Mouse (Mus musculus) neutrophil, adult 5-6 weeks (primary cell): ENCODE results near the gene Nuak2. TPM values are rescaled to one million over a fixed set of nuclear protein-coding genes. Genes with fewer than 3 reads are reported as not detected.
"Not testable (repeated sequence)": the region's sequence is repeated elsewhere in the genome, so short reads cannot be mapped to it uniquely, and the experiment has no call there.

ENCODE experiments used
- ATAC-seq: fragments of 151-379, 151-347 bp; 2 replicates; pipeline ENCODE4 v1.8.0; 2017; ENCODE audit warnings: mild to moderate bottlenecking, moderate TSS enrichment; ENCODE audit not compliant: insufficient number of reproducible peaks, poor library complexity, low FRiP score, severe bottlenecking; ENCODE audit errors: extremely low read depth
- total RNA-seq: library from RNA; stranded (forward); fragments of 200-1000 nt; gene quantifications from 2 replicates; pipeline ENCODE4 v1.2.3, GENCODE M21; 2017

Gene Nuak2
- total RNA-seq, 1 experiment from 2014 or later = 67.2 TPM

DNA sequence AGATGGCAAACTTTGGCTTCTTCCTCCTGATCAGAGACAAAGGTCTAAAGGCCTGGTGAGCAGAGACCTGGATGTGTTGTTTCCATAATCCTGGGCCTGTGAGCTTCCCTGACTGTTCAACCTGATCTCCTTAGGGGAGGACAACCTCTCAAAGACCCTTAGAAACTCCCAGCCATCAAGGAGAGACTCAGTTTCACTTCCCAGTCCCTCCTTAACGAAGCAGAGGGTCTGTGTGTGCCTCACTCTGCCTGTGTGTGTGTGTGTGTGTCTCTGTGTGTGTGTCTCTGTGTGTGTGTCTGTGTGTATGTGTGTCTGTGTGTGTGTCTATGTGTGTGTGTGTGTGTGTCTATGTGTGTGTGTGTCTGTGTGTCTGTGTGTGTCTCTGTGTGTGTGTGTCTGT is 27.7 kb downstream of the Nuak2 start:
- ATAC-seq = no peak

GRCm38 (mm10) chr1:132345514-132345913 is 29.6 kb downstream of the Nuak2 start:
- ATAC-seq = no peak

DNA sequence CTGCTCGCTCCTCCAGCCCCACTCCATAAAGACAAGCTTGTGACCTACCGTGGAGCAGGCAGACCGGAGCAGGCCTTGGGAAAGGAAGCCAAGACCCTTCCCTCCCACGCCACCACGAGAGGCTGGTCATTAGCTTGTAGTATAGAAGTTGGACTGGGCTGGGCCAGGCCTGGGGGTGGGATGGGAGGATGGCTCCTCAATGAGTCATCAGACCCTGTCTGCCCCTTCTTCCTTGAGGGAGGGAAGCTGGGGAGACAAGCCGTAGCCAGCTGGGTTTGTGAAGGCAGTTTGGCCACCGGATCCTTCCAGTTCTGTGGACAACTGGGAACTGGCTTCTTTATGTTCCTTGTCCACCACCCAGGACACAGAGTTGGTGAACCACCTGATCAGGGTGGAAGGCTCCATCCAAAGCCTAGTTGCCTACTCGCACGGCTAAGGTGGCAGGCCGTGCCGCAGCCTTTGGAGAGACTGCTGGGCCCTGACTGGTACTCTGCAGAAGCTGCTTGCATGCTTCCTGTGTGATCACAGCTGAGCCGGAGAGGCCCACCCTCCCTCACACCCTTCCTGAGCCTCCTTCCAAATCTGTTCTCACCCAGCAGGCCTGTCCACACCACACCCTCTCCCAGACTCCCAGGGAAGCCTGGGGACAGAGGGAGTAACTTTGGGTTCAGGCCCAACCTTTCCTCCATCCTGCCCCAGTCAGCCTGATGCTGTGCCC is 30.4 kb downstream of the Nuak2 start:
- ATAC-seq = no peak

GRCm38 (mm10) chr1:132346951-132347350 is 31.0 kb downstream of the Nuak2 start:
- no peak for ATAC-seq

DNA sequence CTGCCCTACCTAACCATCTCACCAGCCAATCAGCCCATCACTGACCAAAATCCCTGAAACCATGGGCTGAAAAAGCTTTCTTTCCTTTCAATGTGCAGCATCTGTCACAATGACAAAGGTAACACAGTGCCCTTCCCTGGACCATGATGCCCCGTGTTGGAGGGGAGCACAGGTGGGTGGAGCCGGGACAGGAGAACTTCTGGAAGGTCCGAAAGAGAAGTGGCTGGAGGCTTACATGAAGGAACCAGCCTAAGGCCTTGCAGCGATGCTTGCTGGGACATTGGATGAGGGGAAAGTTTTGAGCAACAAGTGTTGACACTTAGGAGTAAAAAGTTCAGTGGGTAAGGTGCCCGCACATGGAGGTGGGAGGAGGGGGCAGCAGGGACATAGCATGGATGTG is 32.5 kb downstream of the Nuak2 start:
- no peak for ATAC-seq

GRCm38 (mm10) chr1:132349049-132349448 is 33.1 kb downstream of the Nuak2 start:
- ATAC-seq = not testable (repeated sequence)

GRCm38 (mm10) chr1:132349601-132350000 is 33.7 kb downstream of the Nuak2 start:
- not testable (repeated sequence) for ATAC-seq

DNA sequence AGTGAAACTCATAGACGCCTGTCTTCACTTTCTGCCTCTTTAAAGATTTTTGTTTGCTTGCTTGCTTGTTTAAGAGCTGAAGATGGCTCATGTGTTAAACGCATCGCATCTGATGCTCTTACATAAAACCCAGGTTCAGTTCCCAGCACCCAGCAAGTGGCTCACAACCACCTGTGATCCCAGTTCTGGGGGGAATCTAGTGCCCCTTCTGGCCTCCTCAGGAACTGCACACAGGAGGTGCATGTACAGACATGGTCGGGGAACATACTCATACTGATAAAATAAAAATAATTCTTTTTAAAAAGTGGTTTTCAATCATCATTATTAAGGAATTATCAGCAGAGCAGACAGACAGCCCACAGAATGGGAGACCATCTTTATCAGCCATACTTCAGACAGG is 35.1 kb downstream of the Nuak2 start:
- no peak for ATAC-seq

DNA sequence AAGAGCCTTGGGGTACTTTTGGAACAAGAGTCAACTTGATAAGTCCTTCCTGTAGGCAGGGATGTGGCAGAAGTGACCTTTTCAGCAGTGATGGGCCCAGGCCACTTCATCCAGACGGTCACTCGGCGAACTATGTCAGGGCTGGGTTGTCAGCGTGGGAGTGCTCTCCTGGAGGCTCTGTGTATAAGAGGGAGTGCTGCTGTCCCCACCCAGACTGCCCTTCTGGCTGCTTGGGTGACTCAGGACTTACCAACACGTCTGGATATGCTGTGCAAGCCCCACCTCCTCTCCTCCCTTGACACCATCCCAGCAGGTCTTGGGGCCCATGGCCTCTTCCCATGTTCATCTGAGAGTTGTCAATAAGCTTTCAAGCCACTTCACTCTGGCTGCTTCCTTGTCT is 37.5 kb downstream of the Nuak2 start:
- no peak for ATAC-seq

DNA sequence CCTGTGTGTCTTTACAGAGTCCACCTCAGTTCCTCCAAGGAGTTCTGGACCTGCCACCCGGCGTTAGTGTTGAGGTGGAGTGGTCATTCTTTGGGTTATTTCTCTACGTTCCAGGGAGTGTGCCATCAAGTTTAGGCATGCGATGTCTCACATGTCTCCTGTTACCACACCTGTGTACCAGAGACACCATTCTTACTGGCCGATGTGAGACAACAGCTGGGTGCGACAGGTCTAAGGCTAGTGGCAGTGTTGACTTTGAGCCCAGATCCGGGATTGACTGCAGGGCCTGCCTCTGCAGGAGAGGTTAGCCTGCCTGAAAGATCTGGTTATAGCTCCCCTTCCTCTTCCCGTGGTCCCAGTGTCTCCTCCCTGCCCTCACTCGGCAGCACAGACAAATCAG is 38.3 kb downstream of the Nuak2 start:
- ATAC-seq = no peak

- ATAC-seq = no peak
Observed at GRCm38 (mm10) chr1:132355162-132355601, 39.3 kb downstream of the Nuak2 start.

GRCm38 (mm10) chr1:132355841-132356242 is 39.9 kb downstream of the Nuak2 start:
- ATAC-seq = peak; percentile 86

- no peak for ATAC-seq
Observed at GRCm38 (mm10) chr1:132356841-132357240, 40.9 kb downstream of the Nuak2 start.

DNA sequence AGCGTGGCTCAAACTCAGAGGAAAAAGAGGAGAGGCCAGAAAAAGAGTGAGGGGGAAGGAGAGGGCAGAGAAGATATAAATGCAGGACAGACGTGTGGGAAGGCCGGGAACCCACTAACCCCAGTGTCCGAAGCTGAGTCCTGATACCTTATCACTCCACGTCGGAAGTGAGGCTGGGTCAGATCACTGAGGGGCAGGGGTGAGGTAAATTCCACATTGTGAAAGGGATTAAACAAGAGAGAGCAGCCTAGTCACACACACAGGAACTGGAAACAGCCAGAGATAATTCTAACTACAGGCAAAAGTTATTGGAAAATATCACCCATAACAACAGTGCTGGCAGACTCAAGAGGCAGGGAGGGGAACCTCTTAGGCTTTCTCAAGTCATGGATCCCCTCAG is 46.0 kb downstream of the Nuak2 start:
- no peak for ATAC-seq

- ATAC-seq = no peak
Observed at GRCm38 (mm10) chr1:132364388-132364787, 48.5 kb downstream of the Nuak2 start.

DNA sequence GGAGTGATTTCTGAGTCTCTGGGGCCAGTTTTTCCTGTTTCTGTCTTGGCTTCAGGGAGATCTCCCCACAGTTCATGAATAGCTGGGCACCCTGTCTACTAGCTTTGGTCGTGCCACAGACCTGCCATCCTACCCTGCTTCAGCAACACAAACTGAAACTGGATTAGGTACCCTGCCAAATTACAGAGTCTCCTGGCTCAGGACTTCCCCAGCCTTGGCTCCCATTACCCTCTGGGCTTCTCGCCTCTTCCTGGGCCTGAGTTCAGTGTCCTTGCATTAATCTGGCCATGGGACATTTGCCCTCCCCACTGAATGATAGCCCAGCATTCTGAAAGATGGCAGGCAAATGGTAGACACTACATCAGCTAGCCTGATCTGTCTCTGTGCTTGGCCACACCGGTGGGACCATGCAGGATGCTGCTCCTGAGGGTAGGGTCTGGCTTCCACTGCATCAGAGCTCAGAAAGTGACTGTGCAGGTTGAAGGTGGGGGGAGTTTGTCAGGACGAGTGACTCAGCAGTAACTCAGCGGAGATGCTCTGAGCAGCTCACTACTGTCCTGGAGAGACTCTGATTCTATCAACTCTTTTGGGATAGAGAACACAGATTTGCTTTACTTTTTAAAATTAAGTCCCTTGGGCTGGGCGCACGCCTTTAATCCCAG is 49.1 kb downstream of the Nuak2 start:
- ATAC-seq = no peak

DNA sequence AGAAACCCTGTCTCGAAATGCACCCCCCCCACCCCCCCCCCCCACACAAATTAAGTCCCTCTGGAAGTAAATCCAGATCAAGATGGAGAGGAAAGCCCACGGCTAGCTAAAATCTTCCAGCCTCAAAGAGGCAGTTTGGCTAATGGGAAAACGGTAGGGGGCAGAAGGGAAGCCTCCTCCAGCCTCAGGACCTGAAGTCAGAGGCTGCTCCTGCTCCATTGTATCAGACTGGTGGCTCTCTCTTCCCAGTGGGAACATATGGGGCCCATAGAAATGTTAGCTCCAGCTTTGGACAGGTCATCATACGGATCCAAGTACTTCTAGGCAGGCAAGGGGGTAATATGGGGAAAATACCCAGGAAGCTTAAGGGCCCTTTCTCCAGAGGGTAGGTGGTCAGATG is 49.7 kb downstream of the Nuak2 start:
- no peak for ATAC-seq

GRCm38 (mm10) chr1:132366235-132366634 is 50.3 kb downstream of the Nuak2 start:
- no peak for ATAC-seq

DNA sequence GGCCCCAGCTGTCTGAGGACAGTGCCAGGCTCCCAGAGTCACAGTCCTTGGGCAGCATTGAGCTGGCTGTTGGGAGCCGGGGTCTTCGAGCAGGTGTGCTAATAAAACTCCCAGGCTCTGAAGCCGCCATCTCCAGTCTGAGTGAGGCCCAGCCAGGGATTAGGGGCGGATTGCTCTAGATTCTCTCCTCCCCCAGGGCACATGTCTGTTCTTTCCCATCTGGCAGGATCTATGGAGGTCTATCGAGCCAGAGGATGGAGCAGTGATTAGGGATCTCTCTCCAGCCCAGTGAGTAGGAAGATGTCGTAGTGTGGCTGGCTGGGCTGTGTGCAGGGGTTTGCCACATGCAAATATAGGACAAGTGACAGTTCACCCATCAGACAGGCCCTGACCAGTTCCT is 51.0 kb downstream of the Nuak2 start:
- ATAC-seq = no peak

- ATAC-seq = peak; percentile 79
Observed at GRCm38 (mm10) chr1:132367692-132368506, 52.0 kb downstream of the Nuak2 start.
